Mouse (Mus musculus): ENCODE measurements around the gene Tspan7. TPM values are rescaled to one million over a fixed set of nuclear protein-coding genes. Genes with fewer than 3 reads are reported as not detected.

Gene Tspan7
- 1,000 to 10,000 TPM; 1,406 to 1,488 TPM for total RNA-seq (2021)

- DNase-seq (ENCODE audit: low spot score in 2 of 2): peak; percentile 41 to 67
- intact Hi-C loops (cut with DNase I): loop anchor here (5.0 kb wide), 1 partner anchor 248 kb away; no protein-coding TSS in a partner anchor
Observed at GRCm38 (mm10) chrX:10484872-10485569, at the start of gene Tspan7. Gene Tspan7 (plus strand): TSS chrX:10485158.

- intact Hi-C loops (cut with DNase I): no loop called here
- peak; percentile 37 to 39 for DNase-seq (ENCODE audit: low spot score in 2 of 2)
Observed at GRCm38 (mm10) chrX:10449323-10449980, 35.5 kb upstream of the Tspan7 start.

- intact Hi-C loops (cut with DNase I): no loop called here
- DNase-seq (ENCODE audit: low spot score in 2 of 2): peak; percentile 14 to 26
Observed at GRCm38 (mm10) chrX:10450143-10451060, 34.6 kb upstream of the Tspan7 start.

GRCm38 (mm10) chrX:10453798-10454197 lies 31.2 kb upstream of the Tspan7 start:
- intact Hi-C loops (cut with DNase I): no loop called here
- no peak for DNase-seq (ENCODE audit: low spot score in 2 of 2)

- intact Hi-C loops (cut with DNase I): no loop called here
- no peak for DNase-seq (ENCODE audit: low spot score in 2 of 2)
Observed at GRCm38 (mm10) chrX:10457256-10457655, 27.7 kb upstream of the Tspan7 start.

GRCm38 (mm10) chrX:10477088-10477487 lies 7.9 kb upstream of the Tspan7 start:
- intact Hi-C loops (cut with DNase I): no loop called here
- DNase-seq (ENCODE audit: low spot score in 2 of 2): no peak

- DNase-seq (ENCODE audit: low spot score in 2 of 2): no peak
- intact Hi-C loops (cut with DNase I): no loop called here
Observed at GRCm38 (mm10) chrX:10479031-10479886, 5.7 kb upstream of the Tspan7 start.

GRCm38 (mm10) chrX:10479943-10480342 lies 5.0 kb upstream of the Tspan7 start:
- no peak for DNase-seq (ENCODE audit: low spot score in 2 of 2)
- intact Hi-C loops (cut with DNase I): no loop called here

GRCm38 (mm10) chrX:10485664-10486211 lies 780 bp downstream of the Tspan7 start:
- DNase-seq (ENCODE audit: low spot score in 2 of 2): peak; percentile 64 to 77
- intact Hi-C loops (cut with DNase I): loop anchor here (5.0 kb wide), 1 partner anchor 248 kb away; no protein-coding TSS in a partner anchor

GRCm38 (mm10) chrX:10498580-10498979 lies 13.6 kb downstream of the Tspan7 start:
- intact Hi-C loops (cut with DNase I): no loop called here
- no peak for DNase-seq (ENCODE audit: low spot score in 2 of 2)

- intact Hi-C loops (cut with DNase I): no loop called here
- DNase-seq (ENCODE audit: low spot score in 2 of 2): no peak
Observed at GRCm38 (mm10) chrX:10502616-10503015, 17.7 kb downstream of the Tspan7 start.

- intact Hi-C loops (cut with DNase I): no loop called here
- no peak for DNase-seq (ENCODE audit: low spot score in 2 of 2)
Observed at GRCm38 (mm10) chrX:10514417-10514816, 29.5 kb downstream of the Tspan7 start.

GRCm38 (mm10) chrX:10514971-10515370 lies 30.0 kb downstream of the Tspan7 start:
- intact Hi-C loops (cut with DNase I): no loop called here

GRCm38 (mm10) chrX:10516448-10516847 lies 31.5 kb downstream of the Tspan7 start:
- DNase-seq (ENCODE audit: low spot score in 2 of 2): no peak
- intact Hi-C loops (cut with DNase I): no loop called here

More at GRCm38 (mm10) chrX:10514971-10515370, 30.0 kb downstream of the Tspan7 start:
- DNase-seq (ENCODE audit: low spot score in 2 of 2): no peak

GRCm38 (mm10) chrX:10516925-10517324 lies 32.0 kb downstream of the Tspan7 start:
- no peak for DNase-seq (ENCODE audit: low spot score in 2 of 2)
- intact Hi-C loops (cut with DNase I): no loop called here

- intact Hi-C loops (cut with DNase I): no loop called here
- DNase-seq (ENCODE audit: low spot score in 2 of 2): no peak
Observed at GRCm38 (mm10) chrX:10517756-10518155, 32.8 kb downstream of the Tspan7 start.

GRCm38 (mm10) chrX:10518510-10518909 lies 33.6 kb downstream of the Tspan7 start:
- DNase-seq (ENCODE audit: low spot score in 2 of 2): no peak
- intact Hi-C loops (cut with DNase I): no loop called here

GRCm38 (mm10) chrX:10535450-10535849 lies 50.5 kb downstream of the Tspan7 start:
- DNase-seq (ENCODE audit: low spot score in 2 of 2): no peak
- intact Hi-C loops (cut with DNase I): no loop called here

GRCm38 (mm10) chrX:10539009-10539408 lies 54.1 kb downstream of the Tspan7 start:
- no peak for DNase-seq (ENCODE audit: low spot score in 2 of 2)
- intact Hi-C loops (cut with DNase I): no loop called here

All from left cerebral cortex, postnatal 36 days (tissue).